ENCODE assay signal across 8 mouse cellular contexts in genomic region chr12:112674132-112675011, GRCm38 (mm10). TPM values are rescaled to one million over a fixed set of nuclear protein-coding genes. Genes with fewer than 3 reads are reported as not detected.
DNase-seq lines count a peak whose midpoint lies in the region; ATAC-seq and TF ChIP-seq lines count a peak whose summit lies in the region.

Gene Akt1, minus strand, starts transcription at chr12:112674884.

- peaks cover 17% of the 10 kb centered on the region for H3K4me1 ChIP-seq in intestine, postnatal 0 days (replicated peaks; ENCODE audit: control insufficient read depth, insufficient read depth, low read length)
- peaks cover 72% of the 10 kb centered on the region for H3K4me1 ChIP-seq in limb, embryonic 15.5 days
- H3K4me1 ChIP-seq in midbrain, embryonic 15.5 days, result peaks cover 59% of the 10 kb centered on the region
- H3K4me1 ChIP-seq in testis, adult 2 months (ENCODE audit: control insufficient read depth, insufficient read depth, low read length), result peaks cover 36% of the 10 kb centered on the region

- H3K9me3 ChIP-seq in intestine, postnatal 0 days (ENCODE audit: control insufficient read depth), result no peaks in the 10 kb centered on the region
- H3K9me3 ChIP-seq in limb, embryonic 15.5 days, result no peaks in the 10 kb centered on the region
- H3K9me3 ChIP-seq in midbrain, embryonic 15.5 days, result no peaks in the 10 kb centered on the region

- H3K9ac ChIP-seq in intestine, postnatal 0 days (ENCODE audit: low read depth, low read length), result peak within 1 kb of the TSS; percentile 98
- peak within 1 kb of the TSS; percentile 99 for H3K9ac ChIP-seq in limb, embryonic 15.5 days
- H3K9ac ChIP-seq in midbrain, embryonic 15.5 days, result peak within 1 kb of the TSS; percentile 98

- peaks cover 39% of the 10 kb centered on the region for H3K79me3 ChIP-seq in C2C12 (ENCODE audit: low read depth)

- H3K4me3 ChIP-seq in C2C12 (ENCODE audit: insufficient read depth, poor library complexity, severe bottlenecking), result peak within 1 kb of the TSS; percentile 72
- peak within 1 kb of the TSS; percentile 95 for H3K4me3 ChIP-seq in intestine, postnatal 0 days (ENCODE audit: low read depth, low read length)
- peak within 1 kb of the TSS; percentile 98 for H3K4me3 ChIP-seq in limb, embryonic 15.5 days
- peak within 1 kb of the TSS; percentile 96 for H3K4me3 ChIP-seq in midbrain, embryonic 15.5 days
- peak within 1 kb of the TSS; percentile 78 for H3K4me3 ChIP-seq in testis, adult 2 months (ENCODE audit: control insufficient read depth, low read depth, low read length)

- peak within 1 kb of the TSS; percentile 87 for H3ac ChIP-seq in C2C12 (ENCODE audit: control insufficient read depth, insufficient read length, low read depth)

- DNase-seq in adipocyte (ENCODE audit: low spot score), result peak; percentile 54
- peak; percentile 72 for DNase-seq in embryo, embryonic 11 days
- peak; percentile 99 for DNase-seq in heart, adult 11 months

- no peak for TF ChIP-seq CTCF in C2C12 (IDR thresholded peaks at IDR 0.05; ENCODE audit: control insufficient read depth, insufficient read depth, insufficient read length)
- TF ChIP-seq CTCF in intestine, postnatal 0 days (IDR thresholded peaks at IDR 0.05; ENCODE audit: low read depth), result no peak
- TF ChIP-seq CTCF in testis, adult 2 months (IDR thresholded peaks at IDR 0.05; ENCODE audit: control insufficient read depth, insufficient read depth, insufficient replicate concordance, low read depth, low read length), result no peak

- peak; percentile 43 for ATAC-seq in intestine, postnatal 0 days
- peak; percentile 59; the same call in 1 of the 2 replicates for ATAC-seq in limb, embryonic 15.5 days (ENCODE audit: insufficient number of reproducible peaks, low FRiP score, low TSS enrichment, low read depth)
- ATAC-seq in midbrain, embryonic 15.5 days (replicated peaks), result peak; percentile 18

- H3K27ac ChIP-seq in intestine, postnatal 0 days (ENCODE audit: low read depth, low read length), result peak within 1 kb of the TSS; percentile 99
- H3K27ac ChIP-seq in limb, embryonic 15.5 days, result peak within 1 kb of the TSS; percentile 96
- H3K27ac ChIP-seq in midbrain, embryonic 15.5 days, result peak within 1 kb of the TSS; percentile 94
- peak within 1 kb of the TSS; percentile 78 for H3K27ac ChIP-seq in testis, adult 2 months (ENCODE audit: control insufficient read depth, insufficient read depth, low read depth, low read length)

- H3K27me3 ChIP-seq in C2C12 (ENCODE audit: control insufficient read depth, insufficient read depth, insufficient read length), result no peaks in the 10 kb centered on the region
- no peaks in the 10 kb centered on the region for H3K27me3 ChIP-seq in intestine, postnatal 0 days (replicated peaks; ENCODE audit: control insufficient read depth, insufficient read depth, low read length)
- peaks cover 5% of the 10 kb centered on the region for H3K27me3 ChIP-seq in limb, embryonic 15.5 days
- peaks cover 14% of the 10 kb centered on the region for H3K27me3 ChIP-seq in midbrain, embryonic 15.5 days (replicated peaks)
- no peaks in the 10 kb centered on the region for H3K27me3 ChIP-seq in testis, adult 2 months (ENCODE audit: control insufficient read depth, insufficient read depth, low read length)

- H3K79me2 ChIP-seq in C2C12 (ENCODE audit: control insufficient read depth, insufficient read depth), result peaks cover 46% of the 10 kb centered on the region

- TF ChIP-seq POLR2A in testis, adult 2 months (IDR thresholded peaks at IDR 0.05; ENCODE audit: control insufficient read depth, low read depth, low read length), result no peak; the same call in 1 of the 2 replicates

- under 1% methylated on average over 43 of the region's 70 CpGs for WGBS in intestine, postnatal 0 days
- under 1% methylated on average over 56 of the region's 70 CpGs for WGBS in limb, embryonic 15.5 days
- WGBS in midbrain, embryonic 15.5 days, result under 1% methylated on average over 57 of the region's 70 CpGs

- H3K36me3 ChIP-seq in C2C12 (ENCODE audit: control insufficient read depth, insufficient read depth), result peaks cover 26% of the 10 kb centered on the region
- H3K36me3 ChIP-seq in intestine, postnatal 0 days (ENCODE audit: control insufficient read depth, insufficient read depth), result peaks cover 21% of the 10 kb centered on the region; the same call in 1 of the 2 replicates
- peaks cover 24% of the 10 kb centered on the region for H3K36me3 ChIP-seq in limb, embryonic 15.5 days
- peaks cover 9% of the 10 kb centered on the region; the same call in 1 of the 2 replicates for H3K36me3 ChIP-seq in midbrain, embryonic 15.5 days (replicated peaks)
- H3K36me3 ChIP-seq in testis, adult 2 months (ENCODE audit: control insufficient read depth, insufficient read depth, low read length), result no peaks in the 10 kb centered on the region

- H3K4me2 ChIP-seq in intestine, postnatal 0 days (replicated peaks; ENCODE audit: low read depth), result peak within 1 kb of the TSS; percentile 86
- H3K4me2 ChIP-seq in limb, embryonic 15.5 days, result peak within 1 kb of the TSS; percentile 87
- H3K4me2 ChIP-seq in midbrain, embryonic 15.5 days, result peak within 1 kb of the TSS; percentile 92

TF ChIP-seq in C2C12, 6 proteins besides CTCF, POLR2A, EP300 and RAD21:
- TF ChIP-seq USF1 (IDR thresholded peaks at IDR 0.05; ENCODE audit: low read depth) (no peak), MAX (IDR thresholded peaks at IDR 0.05) (no peak), FOSL1 (IDR thresholded peaks at IDR 0.05; ENCODE audit: insufficient read depth, low read length, poor library complexity, severe bottlenecking) (no peak), MYOD1 (IDR thresholded peaks at IDR 0.05; ENCODE audit: control insufficient read depth, insufficient read length, low read depth) (no peak), CEBPB (IDR thresholded peaks at IDR 0.05; ENCODE audit: low read depth) (no peak), MYOG (IDR thresholded peaks at IDR 0.05; ENCODE audit: control insufficient read depth, extremely low read depth, insufficient read length) (no peak)

RNA-seq across cellular contexts. Expression of gene Akt1, which starts in this region (rescaled TPM):
- polyA plus RNA-seq in C2C12 (2012; fragmentation: generic; extraction: Trizol), result 297 TPM
- polyA plus RNA-seq in intestine, postnatal 0 days (2015; fragmentation: Nextera tagmentation; extraction: Ambion mirVana), result 121 and 125 TPM in 2 replicates
- 75.1 and 86.0 TPM in 2 replicates for polyA plus RNA-seq in limb, embryonic 15.5 days (2015; fragmentation: Nextera tagmentation; extraction: Ambion mirVana)
- polyA plus RNA-seq in midbrain, embryonic 15.5 days (2015; fragmentation: Nextera tagmentation; extraction: Ambion mirVana), result 139 and 162 TPM in 2 replicates
- 28.3 and 29.1 TPM in 2 replicates for polyA plus RNA-seq in testis, adult 2 months (2012; rRNA removed)

Comparison
In these comparisons a context has a peak if more than half of its experiments do, and no peak if none do; other contexts are left out.
1. Peak in every context shown above with its lines: DNase-seq, ATAC-seq, H3K4me3 ChIP-seq and H3K27ac ChIP-seq.